Mouse (Mus musculus) ES-Bruce4 (cell line): ENCODE measurements at regions not wholly inside any gene's neighbourhood (a gene's known extent, or its start where the extent isn't known, plus 50 kb on each side); places are given as distances from the start of the nearest gene placed in this dataset.

Experiments used
- CTCF ChIP-seq: IDR thresholded peaks from one replicate; pipeline ENCODE4 v1.8.1; 2011; ENCODE audit warnings: low read depth, low read length
- EP300 ChIP-seq: IDR thresholded peaks from 2 replicates; pipeline ENCODE4 v1.6.1; 2011; ENCODE audit warnings: low read depth, low read length; ENCODE audit not compliant: insufficient read depth
- POLR2A ChIP-seq: IDR thresholded peaks from one replicate; pipeline ENCODE4 v1.8.1; 2011; ENCODE audit warnings: low read length; ENCODE audit not compliant: insufficient read depth

- no peak for TF ChIP-seq EP300
- no peak for TF ChIP-seq CTCF
- TF ChIP-seq POLR2A, result no peak
These were observed 188.8 kb downstream of the Fam43a start for GRCm38 (mm10) chr16:30788321-30788781.
